Mouse (Mus musculus) limb, embryonic 11.5 days (tissue): ENCODE measurements at regions not wholly inside any gene's neighbourhood (a gene's known extent, or its start where the extent isn't known, plus 50 kb on each side); places are given as distances from the start of the nearest gene placed in this dataset.

Experiments
- ATAC-seq: fragments of 200-750 bp; cut with Nextera tagmentation; 2 replicates; pipeline ENCODE4 v1.8.0; 2017; ENCODE audit warnings: low read depth; ENCODE audit not compliant: insufficient number of reproducible peaks, low FRiP score, low TSS enrichment
- DNase-seq: peaks from one replicate; pipeline ENCODE4 v3.0.0-alpha.2; 2015; ENCODE audit warnings: low spot score
- H3K27ac ChIP-seq: fragments of 300-500 bp; sonication (generic); replicated peaks from 2 replicates; pipeline ENCODE4 v1.5.1; 2014; ENCODE audit warnings: low read depth, mild to moderate bottlenecking, low read length
- H3K27me3 ChIP-seq: fragments of 300-500 bp; sonication (generic); 2 replicates; pipeline ENCODE4 v1.6.1; 2014; ENCODE audit warnings: mild to moderate bottlenecking, low read length, mixed read lengths; ENCODE audit not compliant: control insufficient read depth, insufficient read depth
- H3K36me3 ChIP-seq: fragments of 300-500 bp; sonication (generic); 2 replicates; pipeline ENCODE4 v1.6.1; 2014; ENCODE audit warnings: mild to moderate bottlenecking, low read length, moderate library complexity, mixed read lengths; ENCODE audit not compliant: control insufficient read depth, insufficient read depth
- H3K4me1 ChIP-seq: fragments of 300-500 bp; sonication (generic); 2 replicates; pipeline ENCODE4 v1.6.1; 2014; ENCODE audit warnings: low read length, mixed read lengths; ENCODE audit not compliant: control insufficient read depth, insufficient read depth
- H3K4me2 ChIP-seq: fragments of 300-500 bp; sonication (generic); 2 replicates; pipeline ENCODE4 v1.6.1; 2014; ENCODE audit warnings: low read depth, mild to moderate bottlenecking, moderate library complexity; ENCODE audit not compliant: severe bottlenecking
- H3K4me3 ChIP-seq: fragments of 300-500 bp; sonication (generic); 2 replicates; pipeline ENCODE4 v1.5.1; 2014; ENCODE audit warnings: low read depth, low read length
- H3K9ac ChIP-seq: fragments of 300-500 bp; sonication (generic); 2 replicates; pipeline ENCODE4 v1.6.1; 2014; ENCODE audit warnings: mild to moderate bottlenecking, low read length
- H3K9me3 ChIP-seq: fragments of 300-500 bp; sonication (generic); 2 replicates; pipeline ENCODE4 v1.6.1; 2016; ENCODE audit warnings: low read length; ENCODE audit not compliant: control insufficient read depth
- WGBS: fragments of 180-500 bp; shearing (Covaris S2); extraction: QIAGEN DNeasy Blood & Tissue Kit; methylation state at CpG from one replicate; pipeline ENCODE4 v1.1.7; 2014; 5-methylcytosine and 5-hydroxymethylcytosine counted together

GRCm38 (mm10) chr16:66579551-66579950 is 764.5 kb downstream of the Vgll3 start:
- ATAC-seq = no peak
- H3K9me3 ChIP-seq = no peaks in the 10 kb centered on the region
- DNase-seq = no peak
- H3K27ac ChIP-seq = no peak overlapping the region
- 42% methylated on average over 1 of the region's 1 CpGs for WGBS
- H3K4me1 ChIP-seq = no peaks in the 10 kb centered on the region
- no peak overlapping the region for H3K4me3 ChIP-seq
- H3K9ac ChIP-seq = no peak overlapping the region
- no peaks in the 10 kb centered on the region for H3K36me3 ChIP-seq
- H3K27me3 ChIP-seq = no peaks in the 10 kb centered on the region
- H3K4me2 ChIP-seq = no peak overlapping the region

DNA sequence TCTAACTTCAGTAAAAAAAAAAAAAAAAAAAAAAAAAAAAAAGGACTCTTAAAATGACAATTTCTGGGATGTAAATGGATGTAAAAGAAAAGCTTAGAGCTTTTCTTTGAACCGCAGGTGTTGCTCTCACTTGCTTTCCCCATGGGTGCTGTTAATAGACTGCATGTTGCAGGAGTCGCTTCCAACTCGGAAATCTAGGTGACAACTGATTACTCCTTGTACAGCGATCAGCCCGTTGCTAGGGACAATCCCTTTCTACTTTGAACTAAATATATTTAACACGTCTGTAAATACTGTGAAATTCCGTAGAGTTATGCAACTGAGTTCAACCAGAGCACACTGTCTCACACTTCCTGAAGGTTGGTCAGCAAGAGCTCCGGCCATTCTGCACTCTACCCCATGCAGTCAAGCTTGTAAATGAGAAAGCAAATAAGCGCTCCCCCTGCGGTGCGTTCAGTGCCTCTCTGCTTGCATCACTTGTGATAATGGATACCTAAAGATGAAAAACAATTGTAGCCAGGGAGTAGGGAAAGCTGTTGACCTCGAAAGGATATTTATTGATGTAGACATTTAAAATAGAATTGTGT is 770.7 kb downstream of the Vgll3 start:
- H3K4me1 ChIP-seq = no peaks in the 10 kb centered on the region
- ATAC-seq = no peak
- H3K4me3 ChIP-seq = no peak overlapping the region
- no peak overlapping the region for H3K9ac ChIP-seq
- no peak overlapping the region for H3K4me2 ChIP-seq
- DNase-seq = peak; percentile 30
- H3K9me3 ChIP-seq = no peaks in the 10 kb centered on the region
- 9% methylated on average over 12 of the region's 12 CpGs for WGBS
- no peaks in the 10 kb centered on the region for H3K36me3 ChIP-seq
- H3K27ac ChIP-seq = no peak overlapping the region
- H3K27me3 ChIP-seq = no peaks in the 10 kb centered on the region

DNA sequence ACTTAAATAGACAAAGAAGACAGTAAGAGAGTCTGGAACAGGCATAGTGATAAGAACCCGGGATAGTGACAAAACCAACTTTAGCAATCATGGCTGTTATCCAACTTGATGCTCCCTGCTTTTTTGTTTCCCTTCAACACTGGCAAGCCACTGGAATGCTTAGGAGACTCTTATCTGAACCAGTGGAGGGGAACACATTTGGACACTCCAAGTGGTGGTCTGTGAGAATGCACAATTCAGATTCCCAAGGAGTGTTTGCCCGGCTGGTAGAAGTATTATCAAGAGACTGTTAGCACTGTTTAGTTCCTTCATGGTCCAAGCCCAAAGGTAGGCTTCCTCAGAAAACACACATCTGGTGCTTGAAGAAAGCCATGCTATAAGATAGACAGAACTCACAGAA is 787.2 kb downstream of the Vgll3 start:
- Histone ChIP-seq H3K4me1 (no peaks in the 10 kb centered on the region; the same call in 1 of the 2 replicates), H3K36me3 (no peaks in the 10 kb centered on the region), H3K27ac (no peak overlapping the region), H3K4me3 (no peak overlapping the region), H3K4me2 (no peak overlapping the region), H3K9me3 (no peaks in the 10 kb centered on the region), H3K27me3 (no peaks in the 10 kb centered on the region), H3K9ac (no peak overlapping the region)
- WGBS = 83% methylated on average over 2 of the region's 2 CpGs
- no peak for DNase-seq
- ATAC-seq = no peak

DNA sequence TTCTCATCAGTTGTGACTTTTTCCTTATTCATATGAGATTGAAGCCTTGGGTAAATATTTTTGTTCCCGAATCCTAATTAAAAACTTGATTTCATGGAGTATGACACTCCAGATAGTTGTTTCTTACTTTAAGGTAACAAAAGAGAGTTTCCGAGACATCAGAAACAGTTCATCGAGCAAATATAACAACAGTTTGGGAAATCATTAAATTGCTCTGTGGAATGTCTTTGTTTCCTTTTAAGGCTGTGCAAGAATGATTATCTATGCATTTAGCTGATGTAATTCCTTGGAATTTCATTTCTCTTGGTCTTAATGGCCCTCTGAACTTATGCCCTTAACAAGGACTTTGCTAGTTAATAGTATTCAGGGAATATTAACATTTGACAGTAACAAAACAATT is 787.6 kb downstream of the Vgll3 start:
- no peak overlapping the region for H3K4me2 ChIP-seq
- DNase-seq = no peak
- no peak overlapping the region for H3K9ac ChIP-seq
- H3K9me3 ChIP-seq = no peaks in the 10 kb centered on the region
- no peak overlapping the region for H3K27ac ChIP-seq
- H3K36me3 ChIP-seq = no peaks in the 10 kb centered on the region
- no peak overlapping the region for H3K4me3 ChIP-seq
- ATAC-seq = no peak
- 89% methylated on average over 3 of the region's 3 CpGs for WGBS
- H3K4me1 ChIP-seq = no peaks in the 10 kb centered on the region; the same call in 1 of the 2 replicates
- H3K27me3 ChIP-seq = no peaks in the 10 kb centered on the region

GRCm38 (mm10) chr16:66603825-66604224 is 788.8 kb downstream of the Vgll3 start:
- no peak overlapping the region for H3K27ac ChIP-seq
- ATAC-seq (no peak), DNase-seq (no peak)
- no peaks in the 10 kb centered on the region for H3K27me3 ChIP-seq
- WGBS = 60% methylated on average over 6 of the region's 6 CpGs
- no peaks in the 10 kb centered on the region; the same call in 1 of the 2 replicates for H3K4me1 ChIP-seq
- H3K9ac ChIP-seq = no peak overlapping the region
- no peaks in the 10 kb centered on the region for H3K9me3 ChIP-seq
- no peaks in the 10 kb centered on the region for H3K36me3 ChIP-seq
- H3K4me3 ChIP-seq = no peak overlapping the region
- no peak overlapping the region for H3K4me2 ChIP-seq
